Mouse (Mus musculus) intestine, embryonic 15.5 days (tissue): ENCODE measurements around the gene Reep3. TPM values are rescaled to one million over a fixed set of nuclear protein-coding genes. Genes with fewer than 3 reads are reported as not detected.
A peak's percentile ranks its signal among the peaks of the same experiment; 100 is the strongest.

ENCODE experiments used
- ATAC-seq: fragments of 200-750 bp; cut with Nextera tagmentation; 2 replicates; pipeline ENCODE4 v1.8.0; 2017; ENCODE audit warnings: moderate TSS enrichment, moderate library complexity
- H3K27ac ChIP-seq: fragments of 300-500 bp; sonication (generic); 2 replicates; pipeline ENCODE4 v1.5.1; 2015; ENCODE audit warnings: mild to moderate bottlenecking, inconsistent platforms
- H3K27me3 ChIP-seq: fragments of 300-500 bp; sonication (generic); replicated peaks from 2 replicates; pipeline ENCODE4 v1.6.1; 2015; ENCODE audit warnings: inconsistent platforms
- H3K36me3 ChIP-seq: fragments of 300-500 bp; sonication (generic); 2 replicates; pipeline ENCODE4 v1.6.1; 2015; ENCODE audit warnings: inconsistent platforms
- H3K4me1 ChIP-seq: fragments of 300-500 bp; sonication (generic); replicated peaks from 2 replicates; pipeline ENCODE4 v1.6.1; 2015; ENCODE audit warnings: inconsistent platforms
- H3K4me2 ChIP-seq: fragments of 300-500 bp; sonication (generic); replicated peaks from 2 replicates; pipeline ENCODE4 v1.6.1; 2015; ENCODE audit warnings: mild to moderate bottlenecking, inconsistent platforms
- H3K4me3 ChIP-seq: fragments of 300-500 bp; sonication (generic); replicated peaks from 2 replicates; pipeline ENCODE4 v1.5.1; 2015; ENCODE audit warnings: inconsistent platforms
- H3K9ac ChIP-seq: fragments of 300-500 bp; sonication (generic); 2 replicates; pipeline ENCODE4 v1.6.1; 2015; ENCODE audit warnings: inconsistent platforms
- H3K9me3 ChIP-seq: fragments of 300-500 bp; sonication (generic); 2 replicates; pipeline ENCODE4 v1.6.1; 2016; ENCODE audit warnings: inconsistent platforms
- WGBS: fragments of 180-500 bp; shearing (Covaris S2); methylation state at CpG from one replicate; pipeline ENCODE4 v1.1.7; 2015; 5-methylcytosine and 5-hydroxymethylcytosine counted together
- polyA plus RNA-seq: library from polyadenylated mRNA; unstranded; fragments of >200 nt; fragmentation: Nextera tagmentation; extraction: Ambion mirVana; gene quantifications from 2 replicates; pipeline ENCODE4 v1.2.1, GENCODE M21; 2015

The Reep3 gene
- polyA plus RNA-seq, result 38.6 and 41.5 TPM in 2 replicates

DNA sequence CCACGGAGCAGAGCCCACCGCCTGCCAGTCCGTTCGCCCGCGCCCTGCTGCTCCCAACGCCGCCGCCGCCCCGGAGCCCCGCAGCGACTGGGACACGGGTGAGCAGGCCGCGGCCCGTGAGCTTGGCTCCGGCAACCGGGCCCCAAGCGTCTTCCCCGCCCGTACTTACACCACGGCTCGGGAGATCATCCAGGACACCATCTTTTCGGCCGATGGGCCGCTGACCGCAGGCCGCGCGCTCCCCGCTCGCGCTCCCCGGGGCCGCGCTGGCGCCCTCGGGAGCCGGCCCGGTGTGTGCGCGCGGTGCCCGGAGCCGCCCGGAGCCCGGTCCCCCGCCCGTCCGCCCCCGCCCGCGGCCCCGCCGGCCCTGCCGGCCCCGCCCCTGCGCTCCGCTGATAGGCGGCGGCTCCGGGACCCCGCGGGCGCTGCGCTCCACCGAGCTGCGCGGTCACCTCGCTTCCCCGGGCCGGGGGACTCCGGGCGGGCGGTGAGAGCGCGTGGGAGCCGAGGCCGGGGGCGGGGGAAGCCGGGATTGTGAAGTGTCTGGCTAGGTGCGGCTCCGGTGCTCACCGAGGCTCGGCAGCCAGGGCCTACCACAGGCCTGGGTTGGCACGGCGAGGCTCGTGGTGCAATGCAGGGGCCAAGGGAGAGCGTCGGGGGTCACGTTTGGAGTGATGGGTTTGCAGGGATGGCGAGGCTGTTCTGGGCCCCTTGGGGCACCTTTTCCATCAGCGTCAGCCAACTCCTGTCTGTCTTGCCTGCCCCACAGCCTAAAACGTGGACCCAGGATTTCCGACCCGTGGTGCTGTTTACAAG is at the start of gene Reep3:
Gene Reep3, minus strand, starts transcription at position 325 of the 816 bp plus-strand sequence.
- ATAC-seq, result peak; percentile 89
- Histone ChIP-seq H3K9ac (peak within 1 kb of the TSS; percentile 97), H3K4me3 (peak within 1 kb of the TSS; percentile 96), H3K27ac (peak within 1 kb of the TSS; percentile 100), H3K36me3 (no peaks in the 10 kb centered on the region), H3K4me2 (peak within 1 kb of the TSS; percentile 64), H3K9me3 (no peaks in the 10 kb centered on the region), H3K4me1 (peaks cover 21% of the 10 kb centered on the region), H3K27me3 (no peaks in the 10 kb centered on the region)
- under 1% methylated on average over 90 of the region's 97 CpGs for WGBS

DNA sequence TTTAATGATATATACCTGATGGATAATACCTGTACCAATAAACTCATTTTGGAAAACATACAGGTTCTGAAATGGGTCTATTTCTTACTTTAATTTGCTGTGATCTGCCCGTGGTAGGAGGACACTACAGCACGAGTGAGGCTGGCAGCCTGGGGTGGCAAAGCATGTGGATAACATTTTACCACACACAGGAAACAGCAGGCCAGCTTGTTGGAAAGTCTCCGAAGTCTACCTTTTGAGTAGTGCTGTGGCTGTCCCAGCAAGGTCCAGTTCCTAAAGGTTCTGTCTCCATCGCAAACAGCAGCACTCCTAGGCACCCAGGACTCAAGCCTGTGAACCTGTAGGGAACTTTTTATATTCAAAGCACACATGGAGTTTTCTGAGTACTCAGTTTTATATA is 48.9 kb upstream of the Reep3 start:
- no peak for ATAC-seq
- no peak overlapping the region for H3K4me2 ChIP-seq
- H3K4me1 ChIP-seq, result no peaks in the 10 kb centered on the region
- H3K9me3 ChIP-seq, result no peaks in the 10 kb centered on the region
- no peak overlapping the region for H3K9ac ChIP-seq
- H3K4me3 ChIP-seq, result no peak overlapping the region
- H3K36me3 ChIP-seq, result no peaks in the 10 kb centered on the region
- 86% methylated on average over 4 of the region's 4 CpGs for WGBS
- no peaks in the 10 kb centered on the region for H3K27me3 ChIP-seq
- no peak overlapping the region for H3K27ac ChIP-seq

DNA sequence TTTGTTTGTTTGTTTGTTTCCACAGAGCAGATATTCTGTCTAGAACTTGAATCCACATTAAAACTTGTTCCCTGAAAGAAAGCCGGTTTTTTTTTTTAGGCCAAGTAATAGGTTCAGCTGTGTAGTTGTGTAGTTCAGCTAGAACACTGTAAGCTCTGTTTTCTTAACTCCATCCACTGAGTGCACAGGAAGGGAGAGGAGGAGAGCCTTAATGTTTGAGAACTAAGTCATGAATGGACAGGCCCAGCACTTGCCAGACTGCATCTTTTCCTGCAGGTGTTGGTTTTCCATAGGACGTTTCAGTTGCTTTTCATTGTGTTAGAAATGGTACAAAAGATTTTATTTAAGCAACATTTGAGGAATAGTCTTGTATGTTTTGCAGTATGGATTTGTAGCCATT is 47.5 kb upstream of the Reep3 start:
- Histone ChIP-seq H3K9me3 (no peaks in the 10 kb centered on the region), H3K4me1 (no peaks in the 10 kb centered on the region), H3K9ac (no peak overlapping the region), H3K4me3 (no peak overlapping the region), H3K4me2 (no peak overlapping the region), H3K27me3 (no peaks in the 10 kb centered on the region), H3K36me3 (no peaks in the 10 kb centered on the region), H3K27ac (no peak overlapping the region)
- no peak for ATAC-seq
- WGBS, result 76% methylated on average over 2 of the region's 2 CpGs

DNA sequence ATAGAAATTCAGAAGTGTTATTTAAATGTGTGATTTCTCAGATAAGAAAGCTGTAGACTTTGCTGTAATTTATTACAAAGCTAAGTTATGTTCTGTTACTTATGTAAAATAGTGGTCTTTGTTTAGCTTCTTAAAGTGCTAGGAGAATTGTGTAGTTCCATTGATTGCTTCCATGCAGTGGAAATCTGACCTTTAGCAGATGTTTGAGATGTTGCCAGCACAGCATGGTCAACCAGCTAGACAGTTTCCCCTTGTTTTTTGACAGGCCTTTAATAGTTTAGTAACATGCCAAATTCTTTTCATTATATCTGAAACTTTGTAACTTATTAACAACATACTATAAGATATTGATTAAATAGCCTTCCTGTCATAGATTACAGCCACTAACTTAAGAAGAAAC is 46.9 kb upstream of the Reep3 start:
- no peaks in the 10 kb centered on the region for H3K36me3 ChIP-seq
- H3K27me3 ChIP-seq, result no peaks in the 10 kb centered on the region
- no peak overlapping the region for H3K9ac ChIP-seq
- no peaks in the 10 kb centered on the region for H3K4me1 ChIP-seq
- H3K27ac ChIP-seq, result no peak overlapping the region
- H3K4me2 ChIP-seq, result no peak overlapping the region
- ATAC-seq, result no peak
- H3K9me3 ChIP-seq, result no peaks in the 10 kb centered on the region
- no peak overlapping the region for H3K4me3 ChIP-seq

DNA sequence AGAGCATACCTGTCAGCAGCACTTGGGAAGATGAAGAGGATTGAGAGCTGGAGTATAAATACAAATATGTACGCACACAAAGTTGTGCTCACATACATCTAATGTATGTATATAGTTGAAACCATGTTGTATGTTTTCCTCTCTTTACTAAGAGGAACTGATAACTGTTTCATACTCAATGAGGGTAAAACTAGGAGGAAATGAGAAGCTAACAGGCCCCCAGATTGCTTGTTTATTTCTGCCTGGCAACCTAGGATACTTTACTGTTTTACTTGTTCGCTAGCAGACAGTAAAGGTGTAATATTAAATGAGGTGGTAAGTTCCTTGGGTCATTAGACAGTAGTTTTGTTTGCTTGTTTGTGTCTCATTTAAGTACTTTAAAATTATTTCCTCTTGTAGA is 40.7 kb upstream of the Reep3 start:
- Histone ChIP-seq H3K27me3 (no peaks in the 10 kb centered on the region), H3K27ac (no peak overlapping the region), H3K9ac (no peak overlapping the region), H3K4me1 (no peaks in the 10 kb centered on the region), H3K36me3 (no peaks in the 10 kb centered on the region), H3K4me2 (no peak overlapping the region), H3K4me3 (no peak overlapping the region), H3K9me3 (no peaks in the 10 kb centered on the region)
- no peak for ATAC-seq
- WGBS, result 90% methylated on average over 2 of the region's 2 CpGs

- Histone ChIP-seq H3K4me3 (no peak overlapping the region), H3K4me2 (no peak overlapping the region), H3K9ac (no peak overlapping the region), H3K27me3 (no peaks in the 10 kb centered on the region), H3K4me1 (0 out of 2 replicates have a peak, but pooled peaks cover 3% of the 10 kb centered on the region), H3K36me3 (no peaks in the 10 kb centered on the region), H3K9me3 (no peaks in the 10 kb centered on the region), H3K27ac (no peak overlapping the region)
- 92% methylated on average over 2 of the region's 2 CpGs for WGBS
- ATAC-seq, result no peak
Measured at GRCm38 (mm10) chr10:67134322-67134721, 37.6 kb upstream of the Reep3 start.

GRCm38 (mm10) chr10:67131709-67132108 is 35.0 kb upstream of the Reep3 start:
- H3K4me1 ChIP-seq, result 0 out of 2 replicates have a peak, but pooled peaks cover 6% of the 10 kb centered on the region
- no peaks in the 10 kb centered on the region for H3K9me3 ChIP-seq
- H3K27ac ChIP-seq, result no peak overlapping the region
- no peak overlapping the region for H3K4me2 ChIP-seq
- 77% methylated on average over 1 of the region's 1 CpGs for WGBS
- H3K27me3 ChIP-seq, result no peaks in the 10 kb centered on the region
- no peak for ATAC-seq
- no peak overlapping the region for H3K4me3 ChIP-seq
- H3K9ac ChIP-seq, result no peak overlapping the region
- no peaks in the 10 kb centered on the region for H3K36me3 ChIP-seq

- Histone ChIP-seq H3K9me3 (no peaks in the 10 kb centered on the region), H3K9ac (no peak overlapping the region), H3K27ac (no peak overlapping the region), H3K27me3 (no peaks in the 10 kb centered on the region), H3K4me2 (no peak overlapping the region), H3K36me3 (no peaks in the 10 kb centered on the region), H3K4me1 (0 out of 2 replicates have a peak, but pooled peaks cover 6% of the 10 kb centered on the region), H3K4me3 (no peak overlapping the region)
- WGBS, result 68% methylated on average over 1 of the region's 1 CpGs
- ATAC-seq, result no peak
Measured at GRCm38 (mm10) chr10:67129531-67129930, 32.8 kb upstream of the Reep3 start.

DNA sequence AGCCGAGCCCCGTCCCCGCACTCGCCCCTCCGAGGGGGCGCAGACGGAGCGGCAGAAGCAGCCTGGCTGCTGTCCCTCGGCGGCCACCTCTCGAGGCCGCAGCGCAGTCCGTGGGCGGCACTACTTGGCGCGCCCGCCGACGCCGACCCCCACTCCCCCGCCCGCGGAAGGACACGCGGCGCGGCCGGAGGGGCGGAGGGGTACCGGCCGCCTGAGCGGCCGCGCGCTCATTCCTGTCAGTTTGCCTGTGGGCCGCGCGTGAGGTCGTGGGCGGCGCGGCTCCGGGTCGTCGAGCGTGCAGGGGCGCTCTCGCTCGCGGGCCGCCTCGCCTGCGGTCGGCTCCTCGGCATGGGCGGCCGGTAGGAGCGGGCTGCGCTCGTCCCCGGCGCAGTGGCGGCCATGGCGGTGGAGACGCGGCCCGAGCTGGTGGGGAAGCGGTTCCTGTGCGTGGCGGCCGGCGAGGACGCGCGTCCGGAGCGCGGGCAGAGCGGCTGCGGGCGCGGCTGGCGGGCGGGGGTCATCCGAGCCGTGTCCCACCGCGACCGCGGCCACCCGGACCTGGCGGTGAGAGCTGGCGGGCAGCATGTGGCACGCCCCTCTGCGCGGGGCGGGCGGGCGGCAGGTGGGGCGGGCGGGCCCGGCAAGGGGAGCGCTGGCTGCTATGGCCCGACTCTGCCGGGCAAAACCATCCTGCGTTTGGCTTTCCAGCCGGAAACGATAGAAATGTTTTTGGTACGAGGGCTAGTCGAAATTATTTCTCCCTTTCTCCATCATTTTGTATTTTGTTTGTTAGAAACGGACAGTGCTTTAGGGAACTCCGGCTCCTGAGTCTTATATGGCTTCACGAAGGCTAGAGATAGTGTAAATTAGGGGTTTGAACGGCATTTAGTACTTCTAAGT is 30.4 kb upstream of the Reep3 start:
- ATAC-seq, result peak; percentile 88
- H3K4me1 ChIP-seq, result 0 out of 2 replicates have a peak, but pooled peaks cover 6% of the 10 kb centered on the region
- H3K27me3 ChIP-seq, result no peaks in the 10 kb centered on the region
- H3K9me3 ChIP-seq, result no peaks in the 10 kb centered on the region
- peak overlapping the region; percentile 90 for H3K4me2 ChIP-seq
- H3K27ac ChIP-seq, result peak overlapping the region; percentile 91
- peak overlapping the region; percentile 96 for H3K4me3 ChIP-seq
- no peaks in the 10 kb centered on the region for H3K36me3 ChIP-seq
- H3K9ac ChIP-seq, result peak overlapping the region; percentile 81
- WGBS, result under 1% methylated on average over 103 of the region's 115 CpGs

GRCm38 (mm10) chr10:67126061-67126858 is 29.5 kb upstream of the Reep3 start:
- Histone ChIP-seq H3K9ac (peak overlapping the region; percentile 81), H3K27ac (peak overlapping the region; percentile 91), H3K9me3 (no peaks in the 10 kb centered on the region), H3K4me1 (0 out of 2 replicates have a peak, but pooled peaks cover 6% of the 10 kb centered on the region), H3K4me2 (peak overlapping the region; percentile 90), H3K4me3 (peak overlapping the region; percentile 96), H3K27me3 (no peaks in the 10 kb centered on the region), H3K36me3 (no peaks in the 10 kb centered on the region)
- ATAC-seq, result peak; percentile 77
- WGBS, result 1% methylated on average over 46 of the region's 50 CpGs

DNA sequence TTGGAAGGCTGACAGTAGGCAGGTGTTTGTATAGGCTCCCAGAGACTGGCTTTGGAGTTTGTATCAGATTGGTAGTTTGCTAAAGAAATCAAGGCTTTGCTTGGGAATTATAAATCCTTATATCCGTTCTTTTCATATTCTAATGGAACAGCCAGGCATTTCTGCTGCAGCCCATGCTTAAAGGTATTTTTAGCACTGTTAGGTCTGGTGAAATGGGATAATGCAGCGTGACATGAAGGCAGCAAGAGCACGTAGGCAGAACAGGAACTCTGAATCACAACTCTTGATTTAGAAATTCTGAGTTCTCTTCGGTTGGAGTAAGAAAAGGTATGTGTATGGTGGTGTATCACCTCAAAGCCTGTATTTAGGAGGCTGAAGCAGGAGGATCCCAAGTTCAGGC is 27.4 kb upstream of the Reep3 start:
- Histone ChIP-seq H3K27me3 (no peaks in the 10 kb centered on the region), H3K9me3 (no peaks in the 10 kb centered on the region), H3K9ac (no peak overlapping the region), H3K36me3 (no peaks in the 10 kb centered on the region), H3K4me1 (peaks cover 6% of the 10 kb centered on the region; the same call in 1 of the 2 replicates), H3K4me2 (no peak overlapping the region), H3K27ac (no peak overlapping the region), H3K4me3 (no peak overlapping the region)
- 83% methylated on average over 4 of the region's 4 CpGs for WGBS
- no peak for ATAC-seq

DNA sequence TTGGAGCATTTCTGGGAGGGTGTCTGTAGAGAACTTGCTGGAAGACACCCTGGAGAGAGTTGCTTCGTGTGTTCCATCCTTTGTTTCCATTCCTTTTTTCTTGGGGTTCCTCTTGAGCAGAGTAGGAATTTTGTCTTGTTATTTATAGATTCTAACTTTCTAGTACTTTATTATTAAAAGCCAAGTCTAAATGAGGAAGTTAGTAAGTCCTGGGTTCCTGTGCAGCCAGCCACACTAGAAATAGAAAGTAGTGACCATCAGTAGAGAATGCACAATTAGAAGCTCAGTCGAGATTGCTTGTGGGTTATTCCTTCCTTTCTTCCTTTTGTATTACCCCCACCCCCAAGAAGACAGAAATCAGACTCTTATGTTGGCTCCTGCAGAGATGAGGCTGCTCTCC is 27.0 kb upstream of the Reep3 start:
- Histone ChIP-seq H3K4me1 (peaks cover 7% of the 10 kb centered on the region; the same call in 1 of the 2 replicates), H3K36me3 (no peaks in the 10 kb centered on the region), H3K27me3 (no peaks in the 10 kb centered on the region), H3K9ac (no peak overlapping the region), H3K4me2 (no peak overlapping the region), H3K27ac (no peak overlapping the region), H3K9me3 (no peaks in the 10 kb centered on the region), H3K4me3 (no peak overlapping the region)
- WGBS, result 61% methylated on average over 2 of the region's 2 CpGs
- no peak for ATAC-seq
